Comparison of ENCODE assay signal across 21 mouse cellular contexts in the genomic region with DNA sequence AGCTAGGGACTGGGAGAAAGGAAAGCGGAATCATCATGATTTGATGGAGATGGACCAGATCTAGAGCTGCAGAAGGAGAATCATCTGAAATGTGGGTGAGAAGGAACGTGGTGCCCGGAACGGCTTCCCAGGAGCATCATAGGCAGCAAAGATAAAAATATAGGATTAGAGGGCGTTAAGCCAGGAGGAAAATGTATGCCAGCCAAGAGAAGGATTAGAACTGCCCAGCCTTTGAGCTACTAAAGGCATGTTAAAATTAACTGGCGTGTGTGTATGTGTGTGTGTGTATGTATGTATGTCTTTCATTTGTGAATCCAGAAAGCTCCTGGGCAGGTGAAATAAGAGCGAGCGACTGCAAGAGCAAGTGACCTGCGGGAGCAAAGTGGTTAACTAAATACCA. TPM values are rescaled to one million over a fixed set of nuclear protein-coding genes. Genes with fewer than 3 reads are reported as not detected.
"Had no signal": no experiment of that assay in that cellular context is flagged by ENCODE, and none has a peak within 500 bp of the region (broad histone marks: within the 10 kb centered on the region; RNA-seq: fewer than 3 reads in every experiment).

No protein-coding gene starts in this region.

- H3K4me3 ChIP-seq: liver, embryonic 12.5 days; midbrain, embryonic 13.5 days; midbrain, embryonic 15.5 days; neural tube, embryonic 12.5 days; stomach, embryonic 15.5 days had no signal

- DNase-seq: lung, adult 18-20 months; lung, embryonic 14.5 days; lung, postnatal 10 days; lung, postnatal 4 days; thymus, adult 18-20 months; thymus, postnatal 14 days; thymus, postnatal 4 days had no signal

- H3K27ac ChIP-seq: liver, embryonic 12.5 days; liver, embryonic 14.5 days; midbrain, embryonic 13.5 days; midbrain, embryonic 15.5 days; neural tube, embryonic 12.5 days; stomach, embryonic 15.5 days; stomach, postnatal 0 days had no signal

- H3K36me3 ChIP-seq: liver, embryonic 12.5 days; midbrain, embryonic 13.5 days; midbrain, embryonic 15.5 days; neural tube, embryonic 12.5 days; stomach, embryonic 15.5 days had no signal

- H3K9me3 ChIP-seq: liver, embryonic 12.5 days; midbrain, embryonic 13.5 days; midbrain, embryonic 15.5 days; neural tube, embryonic 12.5 days; stomach, embryonic 15.5 days had no signal

RNA-seq across cellular contexts. Expression of gene 1520401A03Rik, which starts 19.3 kb away (rescaled TPM):
- polyA plus RNA-seq: liver, adult 2 months; midbrain, embryonic 11.5 days; midbrain, postnatal 0 days; spleen, adult 2 months had no signal

RNA-seq across cellular contexts. Expression of gene Cldn9, which starts 19.5 kb away (rescaled TPM):
- polyA plus RNA-seq: liver, adult 2 months; liver, embryonic 16.5 days; urinary bladder, adult 2 months had no signal

RNA-seq across cellular contexts. Expression of gene Cldn6, which starts 24.3 kb away (rescaled TPM):
- polyA plus RNA-seq: neural tube, embryonic 14.5 days; urinary bladder, adult 2 months had no signal
